Mouse (Mus musculus): ENCODE measurements around the gene P4htm. TPM values are rescaled to one million over a fixed set of nuclear protein-coding genes. Genes with fewer than 3 reads are reported as not detected.
A peak's percentile ranks its signal among the peaks of the same experiment; 100 is the strongest.

The P4htm gene
- polyA plus RNA-seq, 1 experiment from 2014 or later: 2.1 TPM

DNA sequence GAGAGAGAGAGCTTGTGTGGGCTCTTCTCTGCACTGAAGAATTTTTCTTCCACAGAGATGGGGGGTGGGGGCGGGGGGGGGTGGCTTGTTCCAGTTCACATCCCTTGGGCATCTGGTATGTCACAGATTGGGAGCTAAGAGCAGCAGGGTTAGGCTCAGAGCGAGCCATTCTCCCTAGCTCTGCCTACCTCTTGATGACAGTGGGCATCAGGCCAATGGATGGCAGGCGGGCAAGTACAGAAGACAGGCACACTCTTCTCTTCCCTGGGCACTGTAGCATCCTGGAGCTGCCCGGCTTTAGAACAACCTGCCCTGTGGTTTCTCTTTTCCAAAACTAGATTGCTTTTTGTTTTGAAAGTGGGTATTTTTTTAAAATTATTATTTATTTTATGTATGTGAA lies 6.0 kb downstream of the P4htm start:
- Histone ChIP-seq H3K27me3 (replicated peaks; ENCODE audit: control insufficient read depth, insufficient read depth, low read length) (no peaks in the 10 kb centered on the region), H3K27ac (ENCODE audit: low read depth, low read length) (no peak overlapping the region), H3K4me2 (no peak overlapping the region), H3K9ac (ENCODE audit: low read depth, low read length) (no peak overlapping the region), H3K36me3 (ENCODE audit: control insufficient read depth, insufficient read depth, low read length) (no peaks in the 10 kb centered on the region), H3K4me1 (replicated peaks; ENCODE audit: control insufficient read depth, insufficient read depth, low read length) (peaks cover 17% of the 10 kb centered on the region), H3K9me3 (ENCODE audit: control insufficient read depth, low read length) (no peaks in the 10 kb centered on the region), H3K4me3 (ENCODE audit: low read depth, low read length) (no peak overlapping the region)
- no peak for DNase-seq (ENCODE audit: low spot score)
- WGBS: 79% methylated on average over 4 of the region's 4 CpGs
- ATAC-seq (replicated peaks; ENCODE audit: low FRiP score): no peak

DNA sequence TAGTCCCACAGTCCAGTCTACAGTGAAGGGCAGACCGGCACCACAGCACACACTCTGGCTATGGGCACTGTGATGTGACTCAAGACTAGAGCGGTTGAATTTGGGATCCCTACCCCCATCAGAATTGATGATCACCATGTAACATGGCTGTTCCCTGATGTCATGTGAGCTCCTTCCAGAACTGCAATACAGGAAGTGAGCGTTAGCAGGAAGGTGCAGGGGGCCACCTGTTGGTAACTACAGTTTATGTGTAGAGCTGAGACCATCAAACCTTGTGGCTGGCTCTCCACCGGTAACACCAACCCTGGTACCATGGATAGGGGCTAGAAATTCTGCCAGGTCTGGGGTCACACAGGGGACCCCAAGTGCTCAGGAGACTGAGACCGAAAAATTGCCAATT lies 8.2 kb downstream of the P4htm start:
- Histone ChIP-seq H3K9ac (ENCODE audit: low read depth, low read length) (no peak overlapping the region), H3K36me3 (ENCODE audit: control insufficient read depth, insufficient read depth, low read length) (no peaks in the 10 kb centered on the region), H3K27me3 (replicated peaks; ENCODE audit: control insufficient read depth, insufficient read depth, low read length) (no peaks in the 10 kb centered on the region), H3K4me3 (ENCODE audit: low read depth, low read length) (no peak overlapping the region), H3K9me3 (ENCODE audit: control insufficient read depth, low read length) (no peaks in the 10 kb centered on the region), H3K27ac (ENCODE audit: low read depth, low read length) (no peak overlapping the region), H3K4me2 (no peak overlapping the region), H3K4me1 (replicated peaks; ENCODE audit: control insufficient read depth, insufficient read depth, low read length) (peaks cover 14% of the 10 kb centered on the region)
- WGBS: 67% methylated on average over 5 of the region's 5 CpGs
- ATAC-seq (replicated peaks; ENCODE audit: low FRiP score) (no peak), DNase-seq (ENCODE audit: low spot score) (no peak)

DNA sequence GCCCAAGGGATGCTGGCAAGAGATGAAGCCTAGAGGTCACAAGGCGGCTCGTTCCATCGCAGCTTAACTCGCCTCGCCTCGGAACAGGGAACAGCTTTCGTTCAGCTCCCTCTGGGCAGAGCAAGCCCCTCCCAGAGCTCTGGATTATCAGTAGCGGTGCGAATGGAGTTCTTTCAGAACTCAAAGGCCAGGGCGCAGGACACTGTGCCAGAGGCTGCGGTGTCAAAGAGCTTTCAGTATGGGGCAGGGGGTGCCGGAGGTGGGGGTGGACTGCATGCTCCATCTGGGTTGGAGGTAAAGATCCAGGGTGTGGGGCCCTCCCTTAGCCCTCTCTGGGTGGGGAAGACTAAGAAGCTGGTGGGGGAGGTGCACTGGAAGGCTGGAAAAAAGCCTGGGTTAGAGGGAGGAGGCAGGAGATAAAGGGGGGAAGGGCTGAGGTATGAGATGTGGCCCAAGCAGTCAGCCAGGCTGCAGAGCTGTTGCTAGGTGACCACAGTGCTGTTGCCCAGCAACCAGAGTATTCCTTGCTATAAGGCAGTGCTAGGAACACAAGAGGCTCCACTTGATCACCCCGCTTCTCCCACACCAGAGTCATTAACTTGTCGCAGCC lies 9.8 kb downstream of the P4htm start:
- DNase-seq (ENCODE audit: low spot score): peak; percentile 53
- Histone ChIP-seq H3K9ac (ENCODE audit: low read depth, low read length) (peak overlapping the region; percentile 25; the same call in 1 of the 2 replicates), H3K4me2 (peak overlapping the region; percentile 53), H3K27me3 (replicated peaks; ENCODE audit: control insufficient read depth, insufficient read depth, low read length) (no peaks in the 10 kb centered on the region), H3K27ac (ENCODE audit: low read depth, low read length) (peak overlapping the region; percentile 30; the same call in 1 of the 2 replicates), H3K4me3 (ENCODE audit: low read depth, low read length) (0 out of 2 replicates have a peak overlapping the region, but pooled peaks have one; percentile 10), H3K9me3 (ENCODE audit: control insufficient read depth, low read length) (no peaks in the 10 kb centered on the region), H3K4me1 (replicated peaks; ENCODE audit: control insufficient read depth, insufficient read depth, low read length) (peaks cover 14% of the 10 kb centered on the region), H3K36me3 (ENCODE audit: control insufficient read depth, insufficient read depth, low read length) (no peaks in the 10 kb centered on the region)
- WGBS: 18% methylated on average over 14 of the region's 14 CpGs
- peak; percentile 55; the same call in 1 of the 2 replicates for ATAC-seq (replicated peaks; ENCODE audit: low FRiP score)

DNA sequence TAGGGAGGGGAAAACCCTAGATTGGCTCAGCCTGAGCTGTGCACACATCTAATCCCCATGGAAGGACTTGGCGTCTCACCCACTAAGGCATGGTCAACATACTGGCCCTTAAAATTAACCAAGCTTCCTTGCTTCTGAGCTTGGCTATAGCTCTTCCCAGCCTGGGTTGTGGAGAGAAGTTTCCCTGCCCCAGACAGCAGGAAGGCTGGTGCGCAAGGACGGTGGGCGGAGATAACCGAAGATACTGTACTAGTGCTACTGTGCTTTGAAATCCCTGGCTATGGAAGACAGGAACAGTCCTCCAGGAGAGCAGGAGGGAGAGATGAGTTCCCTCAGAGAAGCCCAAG lies 18.1 kb downstream of the P4htm start:
- Histone ChIP-seq H3K27me3 (replicated peaks; ENCODE audit: control insufficient read depth, insufficient read depth, low read length) (no peaks in the 10 kb centered on the region), H3K9me3 (ENCODE audit: control insufficient read depth, low read length) (no peaks in the 10 kb centered on the region), H3K4me3 (ENCODE audit: low read depth, low read length) (peak overlapping the region; percentile 78), H3K36me3 (ENCODE audit: control insufficient read depth, insufficient read depth, low read length) (peaks cover 11% of the 10 kb centered on the region; the same call in 1 of the 2 replicates), H3K9ac (ENCODE audit: low read depth, low read length) (peak overlapping the region; percentile 76), H3K4me2 (peak overlapping the region; percentile 90), H3K4me1 (replicated peaks; ENCODE audit: control insufficient read depth, insufficient read depth, low read length) (peaks cover 17% of the 10 kb centered on the region), H3K27ac (ENCODE audit: low read depth, low read length) (peak overlapping the region; percentile 49)
- WGBS: 50% methylated on average over 5 of the region's 5 CpGs
- ATAC-seq (replicated peaks; ENCODE audit: low FRiP score) (no peak; the same call in 1 of the 2 replicates), DNase-seq (ENCODE audit: low spot score) (no peak)

GRCm38 (mm10) chr9:108578545-108579343 lies 18.7 kb downstream of the P4htm start, which contains the start of gene Wdr6:
Wdr6 (minus strand) TSS chr9:108578739.
- H3K9ac ChIP-seq (ENCODE audit: low read depth, low read length): peak within 1 kb of the TSS; percentile 76
- peaks cover 17% of the 10 kb centered on the region for H3K4me1 ChIP-seq (replicated peaks; ENCODE audit: control insufficient read depth, insufficient read depth, low read length)
- H3K36me3 ChIP-seq (ENCODE audit: control insufficient read depth, insufficient read depth, low read length): peaks cover 14% of the 10 kb centered on the region; the same call in 1 of the 2 replicates
- DNase-seq (ENCODE audit: low spot score): peak; percentile 92
- peak within 1 kb of the TSS; percentile 82 for H3K27ac ChIP-seq (ENCODE audit: low read depth, low read length)
- no peaks in the 10 kb centered on the region for H3K27me3 ChIP-seq (replicated peaks; ENCODE audit: control insufficient read depth, insufficient read depth, low read length)
- WGBS: 6% methylated on average over 51 of the region's 51 CpGs
- no peaks in the 10 kb centered on the region for H3K9me3 ChIP-seq (ENCODE audit: control insufficient read depth, low read length)
- H3K4me2 ChIP-seq: peak within 1 kb of the TSS; percentile 90
- peak; percentile 96 for ATAC-seq (replicated peaks; ENCODE audit: low FRiP score)
- peak within 1 kb of the TSS; percentile 78 for H3K4me3 ChIP-seq (ENCODE audit: low read depth, low read length)

DNA sequence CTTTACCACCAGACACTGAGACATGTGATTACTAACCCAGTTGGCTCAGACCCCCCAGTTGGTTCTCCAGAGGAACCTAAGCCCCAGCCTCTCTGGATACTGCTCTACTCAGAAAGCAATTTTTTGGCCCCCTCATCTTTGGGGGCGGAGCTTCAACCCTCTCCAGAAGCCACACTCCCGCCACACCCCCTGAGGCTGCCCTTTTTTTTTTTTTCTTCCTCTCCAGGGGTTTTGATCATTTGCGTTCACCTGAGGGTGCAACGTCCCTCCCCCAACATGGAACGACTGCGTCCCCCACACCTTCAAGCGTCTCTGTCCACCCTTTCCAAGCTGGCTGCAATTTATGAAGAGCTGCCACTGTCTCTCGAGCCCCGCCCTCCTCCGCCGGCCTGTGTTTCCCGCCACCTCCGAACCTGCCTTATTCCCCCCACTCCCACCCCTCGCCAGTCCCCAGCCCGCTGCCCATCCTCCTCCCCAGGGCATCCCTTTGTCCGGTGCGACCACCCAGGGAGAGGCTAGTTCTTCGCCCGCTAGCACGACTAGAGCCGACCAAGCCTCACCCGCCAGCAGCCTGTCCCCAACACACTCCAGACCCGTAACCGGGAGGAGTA lies 19.4 kb downstream of the P4htm start:
- H3K4me3 ChIP-seq (ENCODE audit: low read depth, low read length): peak overlapping the region; percentile 78
- H3K27ac ChIP-seq (ENCODE audit: low read depth, low read length): peak overlapping the region; percentile 82
- H3K27me3 ChIP-seq (replicated peaks; ENCODE audit: control insufficient read depth, insufficient read depth, low read length): no peaks in the 10 kb centered on the region
- DNase-seq (ENCODE audit: low spot score) (no peak), ATAC-seq (replicated peaks; ENCODE audit: low FRiP score) (peak; percentile 27; the same call in 1 of the 2 replicates)
- peaks cover 20% of the 10 kb centered on the region for H3K4me1 ChIP-seq (replicated peaks; ENCODE audit: control insufficient read depth, insufficient read depth, low read length)
- under 1% methylated on average over 24 of the region's 24 CpGs for WGBS
- peaks cover 19% of the 10 kb centered on the region for H3K36me3 ChIP-seq (ENCODE audit: control insufficient read depth, insufficient read depth, low read length)
- H3K4me2 ChIP-seq: peak overlapping the region; percentile 90
- H3K9me3 ChIP-seq (ENCODE audit: control insufficient read depth, low read length): no peaks in the 10 kb centered on the region
- peak overlapping the region; percentile 76 for H3K9ac ChIP-seq (ENCODE audit: low read depth, low read length)

DNA sequence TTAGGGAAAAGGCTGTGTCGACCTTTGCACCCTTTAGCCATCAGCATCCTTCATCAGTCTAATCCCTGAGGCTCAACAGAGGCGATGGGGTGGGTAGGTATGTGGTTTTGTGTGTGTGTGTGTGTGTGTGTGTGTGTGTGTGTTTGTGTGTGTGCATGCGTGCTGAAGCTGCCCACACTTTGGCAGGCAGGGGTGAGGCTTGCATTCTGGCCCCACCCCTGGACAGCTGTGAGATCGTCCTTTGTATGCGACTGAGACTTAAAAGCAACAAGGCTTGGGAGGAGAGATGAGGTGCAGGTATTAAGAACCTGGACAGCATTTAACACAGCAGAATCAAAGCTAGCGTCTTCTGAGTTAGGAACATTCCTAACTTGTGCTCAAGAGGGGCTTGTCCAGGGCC lies 20.4 kb downstream of the P4htm start:
- peaks cover 28% of the 10 kb centered on the region for H3K36me3 ChIP-seq (ENCODE audit: control insufficient read depth, insufficient read depth, low read length)
- H3K9me3 ChIP-seq (ENCODE audit: control insufficient read depth, low read length): no peaks in the 10 kb centered on the region
- H3K9ac ChIP-seq (ENCODE audit: low read depth, low read length): no peak overlapping the region
- peak overlapping the region; percentile 90 for H3K4me2 ChIP-seq
- DNase-seq (ENCODE audit: low spot score): no peak
- ATAC-seq (replicated peaks; ENCODE audit: low FRiP score): no peak
- WGBS: 62% methylated on average over 6 of the region's 6 CpGs
- 0 out of 2 replicates have a peak overlapping the region, but pooled peaks have one; percentile 6 for H3K4me3 ChIP-seq (ENCODE audit: low read depth, low read length)
- no peaks in the 10 kb centered on the region for H3K27me3 ChIP-seq (replicated peaks; ENCODE audit: control insufficient read depth, insufficient read depth, low read length)
- H3K4me1 ChIP-seq (replicated peaks; ENCODE audit: control insufficient read depth, insufficient read depth, low read length): peaks cover 20% of the 10 kb centered on the region
- no peak overlapping the region for H3K27ac ChIP-seq (ENCODE audit: low read depth, low read length)

- DNase-seq (ENCODE audit: low spot score) (no peak), ATAC-seq (replicated peaks; ENCODE audit: low FRiP score) (no peak)
- Histone ChIP-seq H3K4me1 (replicated peaks; ENCODE audit: control insufficient read depth, insufficient read depth, low read length) (peaks cover 23% of the 10 kb centered on the region), H3K4me2 (no peak overlapping the region), H3K27me3 (replicated peaks; ENCODE audit: control insufficient read depth, insufficient read depth, low read length) (no peaks in the 10 kb centered on the region), H3K27ac (ENCODE audit: low read depth, low read length) (no peak overlapping the region), H3K9ac (ENCODE audit: low read depth, low read length) (no peak overlapping the region), H3K4me3 (ENCODE audit: low read depth, low read length) (no peak overlapping the region), H3K36me3 (ENCODE audit: control insufficient read depth, insufficient read depth, low read length) (peaks cover 34% of the 10 kb centered on the region), H3K9me3 (ENCODE audit: control insufficient read depth, low read length) (no peaks in the 10 kb centered on the region)
- WGBS: 87% methylated on average over 37 of the region's 37 CpGs
Measured at GRCm38 (mm10) chr9:108575321-108576297, 21.9 kb downstream of the P4htm start.

Measured in liver, embryonic 11.5 days (tissue).